Mouse (Mus musculus): ENCODE measurements around the gene Gm10061.
A peak's percentile ranks its signal among the peaks of the same experiment; 100 is the strongest.
"Not testable (repeated sequence)": the region's sequence is repeated elsewhere in the genome, so short reads cannot be mapped to it uniquely, and the experiment has no call there.

Gm10061 gene

GRCm38 (mm10) chr16:89150786-89151185, at the start of gene Gm10061:
Gene Gm10061, plus strand, starts transcription at chr16:89151086.
- Histone ChIP-seq H3K27me3 (ENCODE audit: insufficient read depth, low read length) (no peaks in the 10 kb centered on the region), H3K4me1 (replicated peaks; ENCODE audit: low read depth, low read length) (no peaks in the 10 kb centered on the region), H3K9me3 (ENCODE audit: low read length) (no peaks in the 10 kb centered on the region), H3K36me3 (ENCODE audit: insufficient read depth, low read length) (no peaks in the 10 kb centered on the region), H3K4me3 (replicated peaks; ENCODE audit: low read length) (no peak within 1 kb of the TSS)
- no peak for TF ChIP-seq POU5F1 (IDR thresholded peaks at IDR 0.05; ENCODE audit: borderline replicate concordance, low read length)
- TF ChIP-seq NANOG (IDR thresholded peaks at IDR 0.05; ENCODE audit: borderline replicate concordance, low read length): no peak
- TF ChIP-seq CTCF (conservative IDR thresholded peaks at IDR 0.05; ENCODE audit: low read length): no peak

DNA sequence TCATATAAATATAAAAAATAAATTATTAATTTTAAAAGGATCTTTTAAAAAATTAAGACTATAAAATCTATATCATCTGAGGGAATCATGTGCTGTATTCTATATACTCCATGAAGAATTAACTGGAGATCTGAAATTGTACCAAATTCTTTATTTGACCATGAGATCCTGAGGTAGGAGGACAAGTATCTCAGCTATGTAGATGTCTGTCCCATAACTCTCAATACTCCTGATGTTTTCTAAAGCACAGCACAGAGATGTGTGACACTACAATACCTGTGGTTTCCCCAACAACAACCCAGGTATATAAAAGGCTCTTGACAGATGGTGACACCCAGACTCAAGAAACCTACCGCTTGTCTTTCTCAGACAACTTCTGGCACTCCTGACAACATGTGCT, 10.3 kb upstream of the Gm10061 start, which contains the start of gene Gm6358:
Gm6358 (plus strand) TSS at position 301 of the 400 bp plus-strand sequence.
- TF ChIP-seq CTCF (conservative IDR thresholded peaks at IDR 0.05; ENCODE audit: low read length): no peak
- TF ChIP-seq NANOG (IDR thresholded peaks at IDR 0.05; ENCODE audit: borderline replicate concordance, low read length): no peak
- TF ChIP-seq POU5F1 (IDR thresholded peaks at IDR 0.05; ENCODE audit: borderline replicate concordance, low read length): no peak
- Histone ChIP-seq H3K4me1 (replicated peaks; ENCODE audit: low read depth, low read length) (no peaks in the 10 kb centered on the region), H3K9me3 (ENCODE audit: low read length) (no peaks in the 10 kb centered on the region), H3K36me3 (ENCODE audit: insufficient read depth, low read length) (no peaks in the 10 kb centered on the region), H3K27me3 (ENCODE audit: insufficient read depth, low read length) (no peaks in the 10 kb centered on the region), H3K4me3 (replicated peaks; ENCODE audit: low read length) (no peak within 1 kb of the TSS)

DNA sequence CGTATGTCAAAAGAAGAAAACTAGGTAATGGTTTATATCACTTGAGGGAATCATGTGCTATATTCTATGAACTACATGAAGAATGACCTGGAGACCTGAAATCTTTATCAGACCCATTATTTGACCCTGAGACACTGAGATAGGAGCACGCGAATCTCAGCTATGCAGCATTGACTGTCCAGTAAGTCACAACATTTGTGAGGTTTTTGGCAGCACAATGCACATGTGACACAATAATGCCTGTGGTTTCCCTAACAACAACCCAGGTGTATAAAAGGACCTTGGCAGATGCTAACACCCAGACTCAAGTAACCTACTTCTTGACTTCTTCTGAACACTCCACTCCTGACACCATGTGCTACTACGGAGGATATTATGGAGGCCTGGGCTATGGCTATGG, 6.8 kb downstream of the Gm10061 start, which contains the start of gene Gm9789:
Gm9789 (plus strand) TSS at position 301 of the 400 bp plus-strand sequence.
- TF ChIP-seq CTCF (conservative IDR thresholded peaks at IDR 0.05; ENCODE audit: low read length): no peak
- no peak for TF ChIP-seq NANOG (IDR thresholded peaks at IDR 0.05; ENCODE audit: borderline replicate concordance, low read length)
- no peak for TF ChIP-seq POU5F1 (IDR thresholded peaks at IDR 0.05; ENCODE audit: borderline replicate concordance, low read length)
- Histone ChIP-seq H3K36me3 (ENCODE audit: insufficient read depth, low read length) (no peaks in the 10 kb centered on the region), H3K9me3 (ENCODE audit: low read length) (no peaks in the 10 kb centered on the region), H3K27me3 (ENCODE audit: insufficient read depth, low read length) (no peaks in the 10 kb centered on the region), H3K4me1 (replicated peaks; ENCODE audit: low read depth, low read length) (no peaks in the 10 kb centered on the region), H3K4me3 (replicated peaks; ENCODE audit: low read length) (no peak within 1 kb of the TSS)

GRCm38 (mm10) chr16:89169190-89169589, 18.3 kb downstream of the Gm10061 start, which contains the start of gene Gm7735:
Gene Gm7735, plus strand, starts transcription at chr16:89169490.
- H3K27me3 ChIP-seq (ENCODE audit: insufficient read depth, low read length); H3K4me1 ChIP-seq (replicated peaks; ENCODE audit: low read depth, low read length); H3K9me3 ChIP-seq (ENCODE audit: low read length); H3K4me3 ChIP-seq (replicated peaks; ENCODE audit: low read length); H3K36me3 ChIP-seq (ENCODE audit: insufficient read depth, low read length): not testable (repeated sequence)

DNA sequence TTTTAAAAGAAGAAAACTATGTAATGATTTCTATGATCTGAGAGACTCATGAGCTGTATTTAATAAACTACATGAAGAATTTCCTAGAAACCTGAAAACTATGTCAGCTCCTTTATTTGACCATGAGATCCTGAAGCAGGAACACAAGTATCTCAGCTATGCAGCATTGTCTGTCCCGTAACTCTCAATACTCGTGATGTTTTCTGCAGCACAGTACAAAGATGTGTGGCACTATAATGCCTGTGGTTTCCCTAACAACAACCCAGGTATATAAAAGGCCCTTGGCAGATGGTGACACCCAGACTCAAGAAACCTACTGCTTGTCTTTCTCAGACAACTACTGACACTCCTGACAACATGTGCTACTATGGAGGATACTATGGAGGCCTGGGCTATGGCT, 23.5 kb downstream of the Gm10061 start, which contains the start of gene 1110057P08Rik:
1110057P08Rik (plus strand) TSS at position 301 of the 400 bp plus-strand sequence.
- no peaks in the 10 kb centered on the region for H3K27me3 ChIP-seq (ENCODE audit: insufficient read depth, low read length)
- no peak within 1 kb of the TSS for H3K4me3 ChIP-seq (replicated peaks; ENCODE audit: low read length)
- H3K4me1 ChIP-seq (replicated peaks; ENCODE audit: low read depth, low read length): no peaks in the 10 kb centered on the region
- no peak for TF ChIP-seq NANOG (IDR thresholded peaks at IDR 0.05; ENCODE audit: borderline replicate concordance, low read length)
- TF ChIP-seq POU5F1 (IDR thresholded peaks at IDR 0.05; ENCODE audit: borderline replicate concordance, low read length): no peak
- TF ChIP-seq CTCF (conservative IDR thresholded peaks at IDR 0.05; ENCODE audit: low read length): no peak
- no peaks in the 10 kb centered on the region for H3K36me3 ChIP-seq (ENCODE audit: insufficient read depth, low read length)
- no peaks in the 10 kb centered on the region for H3K9me3 ChIP-seq (ENCODE audit: low read length)

DNA sequence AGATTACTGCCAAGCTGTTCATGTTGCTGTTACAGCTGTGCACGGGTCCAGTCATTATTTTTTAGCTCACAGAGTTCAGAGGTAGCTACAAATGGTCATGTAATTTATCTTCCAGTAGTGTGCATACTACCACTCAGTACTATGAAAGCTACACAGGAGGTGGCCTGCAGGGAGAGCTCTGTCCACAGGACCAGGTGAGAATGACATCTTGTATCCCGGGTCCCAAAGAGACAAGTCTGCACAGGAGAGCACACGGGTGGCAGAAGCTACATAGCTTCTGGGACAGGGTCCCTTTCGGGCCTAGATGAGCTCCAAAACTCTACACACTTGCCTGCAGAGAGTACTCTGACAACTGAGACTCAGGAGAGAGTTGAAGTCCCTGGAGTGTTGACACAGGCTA, 37.7 kb downstream of the Gm10061 start:
- TF ChIP-seq POU5F1 (IDR thresholded peaks at IDR 0.05; ENCODE audit: borderline replicate concordance, low read length) (no peak), CTCF (conservative IDR thresholded peaks at IDR 0.05; ENCODE audit: low read length) (peak; percentile 25), NANOG (IDR thresholded peaks at IDR 0.05; ENCODE audit: borderline replicate concordance, low read length) (no peak)
- H3K4me3 ChIP-seq (replicated peaks; ENCODE audit: low read length): no peak overlapping the region
- H3K36me3 ChIP-seq (ENCODE audit: insufficient read depth, low read length): no peaks in the 10 kb centered on the region
- H3K9me3 ChIP-seq (ENCODE audit: low read length): no peaks in the 10 kb centered on the region
- H3K27me3 ChIP-seq (ENCODE audit: insufficient read depth, low read length): no peaks in the 10 kb centered on the region
- H3K4me1 ChIP-seq (replicated peaks; ENCODE audit: low read depth, low read length): no peaks in the 10 kb centered on the region

All from E14TG2a.4 (cell line).